ENCODE assay signal across 8 mouse cellular contexts in the genomic region with DNA sequence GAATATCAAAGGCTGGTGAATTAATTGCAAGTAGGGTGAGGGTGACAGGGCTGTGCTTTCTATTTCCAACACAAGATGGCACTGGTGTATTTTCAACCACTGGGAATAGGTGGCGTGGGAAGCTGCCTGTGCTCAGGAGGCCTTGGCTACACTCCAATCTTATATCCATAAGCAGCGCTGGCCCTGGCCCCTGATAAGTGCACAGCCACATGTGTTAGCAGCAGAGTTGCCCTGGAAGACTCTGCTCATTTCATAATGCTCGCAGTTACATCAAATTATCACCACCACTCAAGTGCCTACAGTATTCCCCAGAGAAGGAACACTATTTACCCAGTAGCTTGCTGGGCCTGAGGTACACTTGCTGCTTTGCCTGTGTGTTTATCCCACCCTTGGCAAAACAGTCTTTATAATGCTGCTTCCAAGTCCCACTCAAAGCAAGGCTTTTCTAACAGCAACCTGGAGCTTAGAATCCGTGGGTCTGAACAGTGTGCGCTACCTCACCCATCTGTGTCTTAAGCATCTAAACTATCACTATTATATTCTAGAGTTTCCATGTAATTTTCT.
DNase-seq lines count a peak whose midpoint lies in the region; ATAC-seq and TF ChIP-seq lines count a peak whose summit lies in the region.

No protein-coding gene starts in this region.

- dilution Hi-C loops in CH12.LX (cut with MboI; ENCODE audit: extremely low pct_ligation_motif_present, extremely low pct_unique_long_range_greater_than_20kb, low sequenced_read_pairs): no loop called here

- no peaks in the 10 kb centered on the region for H3K4me1 ChIP-seq in CH12.LX (ENCODE audit: control insufficient read depth in 1 of 2, insufficient read depth in 2 of 2)
- peaks cover 5% of the 10 kb centered on the region for H3K4me1 ChIP-seq in embryonic facial prominence, embryonic 13.5 days
- H3K4me1 ChIP-seq in liver, embryonic 14.5 days (replicated peaks; ENCODE audit: control insufficient read depth in 2 of 2, insufficient read depth in 2 of 2, low read length in 1 of 2): no peaks in the 10 kb centered on the region

- H3K27ac ChIP-seq in CH12.LX (ENCODE audit: insufficient read depth, low read depth): no peak overlapping the region
- no peak overlapping the region for H3K27ac ChIP-seq in embryonic facial prominence, embryonic 13.5 days
- no peak overlapping the region for H3K27ac ChIP-seq in liver, embryonic 14.5 days

- no peak overlapping the region for H3K4me3 ChIP-seq in CH12.LX (replicated peaks in 1 of 3; ENCODE audit: low read depth in 2 of 3, low read length in 2 of 3, poor library complexity in 1 of 3)
- H3K4me3 ChIP-seq in embryonic facial prominence, embryonic 13.5 days: no peak overlapping the region
- no peak overlapping the region for H3K4me3 ChIP-seq in liver, embryonic 14.5 days (ENCODE audit: insufficient read depth in 1 of 2, low read depth in 2 of 2, low read length in 2 of 2)

- TF ChIP-seq EP300 in CH12.LX (IDR thresholded peaks at IDR 0.05; ENCODE audit: low read length): no peak
- TF ChIP-seq EP300 in liver, embryonic 14.5 days (IDR thresholded peaks at IDR 0.05; ENCODE audit: low read depth): no peak

- no peak for DNase-seq in CH12.LX (ENCODE audit: extremely low read depth)
- peak; percentile 59 to 60 for DNase-seq in adrenal gland, postnatal 36 days
- DNase-seq in heart, postnatal 10 days: peak; percentile 58 to 59
- DNase-seq in kidney, postnatal 4 days: peak; percentile 52 to 68
- peak in 1 of 3 experiments; percentile 5 for DNase-seq in liver, embryonic 14.5 days (ENCODE audit: low read depth in 3 of 3, low spot score in 3 of 3)
- peak; percentile 53 for DNase-seq in ovary, postnatal 36 days (ENCODE audit: low spot score)

- in situ Hi-C loops in CH12.LX (cut with MboI; ENCODE audit: low pct_ligation_motif_present, low pct_unique_long_range_greater_than_20kb, low sequenced_read_pairs): loop anchor here (25.0 kb wide), 1 partner anchor 606 kb away; a partner anchor contains a TSS

- no peak for TF ChIP-seq POLR2A in CH12.LX (IDR thresholded peaks at IDR 0.05; ENCODE audit: low read depth, low read length)

- peak; percentile 74; the same call in 1 of the 2 replicates for ATAC-seq in embryonic facial prominence, embryonic 13.5 days (ENCODE audit: insufficient number of reproducible peaks, insufficient read depth, low FRiP score, low TSS enrichment, low read depth)
- ATAC-seq in liver, embryonic 14.5 days (ENCODE audit: insufficient read depth): no peak
- ATAC-seq in inflammation-experienced regulatory T-cells, adult 6 months: no peak

- no peak overlapping the region for H3K4me2 ChIP-seq in CH12.LX (ENCODE audit: insufficient read depth, low read depth, poor library complexity, severe bottlenecking)
- H3K4me2 ChIP-seq in embryonic facial prominence, embryonic 13.5 days: peak overlapping the region; percentile 20; the same call in 1 of the 2 replicates
- no peak overlapping the region for H3K4me2 ChIP-seq in liver, embryonic 14.5 days (ENCODE audit: low read depth)

- no peaks in the 10 kb centered on the region for H3K79me2 ChIP-seq in CH12.LX (replicated peaks; ENCODE audit: control insufficient read depth, extremely low read depth, insufficient read depth, poor library complexity, severe bottlenecking)

- peak; percentile 37 for TF ChIP-seq RAD21 in CH12.LX (IDR thresholded peaks at IDR 0.05; ENCODE audit: low read depth, low read length)

- 28% methylated on average over 5 of the region's 5 CpGs for WGBS in embryonic facial prominence, embryonic 13.5 days
- WGBS in liver, embryonic 14.5 days (ENCODE audit: insufficient replicate concordance): 43% methylated on average over 5 of the region's 5 CpGs

- peak in 1 of 2 experiments; percentile 30; a peak in 2 of 4 replicates for TF ChIP-seq CTCF in CH12.LX (conservative IDR thresholded peaks at IDR 0.05 in 1 of 2, IDR thresholded peaks at IDR 0.05 in 1 of 2; ENCODE audit: low read depth in 2 of 2, low read length in 2 of 2)
- peak; percentile 51 for TF ChIP-seq CTCF in liver, embryonic 14.5 days (IDR thresholded peaks at IDR 0.05; ENCODE audit: low read depth)

- no peaks in the 10 kb centered on the region for H3K27me3 ChIP-seq in CH12.LX (replicated peaks)
- H3K27me3 ChIP-seq in embryonic facial prominence, embryonic 13.5 days: no peaks in the 10 kb centered on the region
- H3K27me3 ChIP-seq in liver, embryonic 14.5 days (ENCODE audit: control insufficient read depth, insufficient read depth, low read length): no peaks in the 10 kb centered on the region

- H3K9ac ChIP-seq in CH12.LX (ENCODE audit: insufficient read depth, low read depth): no peak overlapping the region
- no peak overlapping the region for H3K9ac ChIP-seq in embryonic facial prominence, embryonic 13.5 days
- H3K9ac ChIP-seq in liver, embryonic 14.5 days (replicated peaks): no peak overlapping the region

- intact Hi-C loops in heart, postnatal 10 days (cut with DNase I): loop anchor here (2.0 to 10.0 kb wide), 2 partner anchors 603 to 1519 kb away; no protein-coding TSS in a partner anchor

- H3K36me3 ChIP-seq in CH12.LX (replicated peaks in 1 of 2; ENCODE audit: control insufficient read depth in 1 of 2, insufficient read depth in 1 of 2, low read length in 1 of 2): no peaks in the 10 kb centered on the region
- H3K36me3 ChIP-seq in embryonic facial prominence, embryonic 13.5 days: no peaks in the 10 kb centered on the region
- no peaks in the 10 kb centered on the region for H3K36me3 ChIP-seq in liver, embryonic 14.5 days (replicated peaks; ENCODE audit: control insufficient read depth, insufficient read depth, low read depth)

- peaks cover 42% of the 10 kb centered on the region for H3K9me3 ChIP-seq in CH12.LX (replicated peaks; ENCODE audit: low read length)
- no peaks in the 10 kb centered on the region for H3K9me3 ChIP-seq in embryonic facial prominence, embryonic 13.5 days
- no peaks in the 10 kb centered on the region for H3K9me3 ChIP-seq in liver, embryonic 14.5 days (ENCODE audit: control insufficient read depth, low read length)

TF ChIP-seq in CH12.LX, 34 proteins besides CTCF, POLR2A, EP300 and RAD21:
- no peak for TF ChIP-seq MAZ (IDR thresholded peaks at IDR 0.05; ENCODE audit: low read depth, low read length)
- TF ChIP-seq NELFE (IDR thresholded peaks at IDR 0.05; ENCODE audit: low read depth, low read length): no peak
- no peak for TF ChIP-seq MEF2A (IDR thresholded peaks at IDR 0.05; ENCODE audit: borderline replicate concordance, low read depth, low read length)
- TF ChIP-seq BHLHE40 (IDR thresholded peaks at IDR 0.05; ENCODE audit: low read depth, low read length): no peak
- TF ChIP-seq ZC3H11A (IDR thresholded peaks at IDR 0.05; ENCODE audit: low read depth, low read length): no peak
- no peak for TF ChIP-seq PAX5 (IDR thresholded peaks at IDR 0.05; ENCODE audit: low read length)
- no peak for TF ChIP-seq USF2 (conservative IDR thresholded peaks at IDR 0.05; ENCODE audit: low read depth, low read length)
- TF ChIP-seq CHD2 (IDR thresholded peaks at IDR 0.05; ENCODE audit: low read length): no peak
